Mouse (Mus musculus) brain, embryonic 14.5 days (tissue): ENCODE results near the gene Hoxc8. TPM values are rescaled to one million over a fixed set of nuclear protein-coding genes. Genes with fewer than 3 reads are reported as not detected.
A peak's percentile ranks its signal among the peaks of the same experiment; 100 is the strongest.

ENCODE experiments used
- DNase-seq: peaks from one replicate; pipeline ENCODE4 v3.0.0-alpha.2; 2011; ENCODE audit warnings: low read depth
- CTCF ChIP-seq: fragments of 200-500 bp; IDR thresholded peaks from 2 replicates; pipeline ENCODE4 v1.5.1; 2012; ENCODE audit warnings: inconsistent platforms, mild to moderate bottlenecking, moderate library complexity, borderline replicate concordance; ENCODE audit not compliant: insufficient read depth, insufficient read length; ENCODE audit errors: extremely low read depth
- POLR2A ChIP-seq: fragments of 200-500 bp; IDR thresholded peaks from 2 replicates; pipeline ENCODE4 v1.6.1; 2012; ENCODE audit warnings: mild to moderate bottlenecking, inconsistent platforms, borderline replicate concordance; ENCODE audit not compliant: poor library complexity, insufficient read depth, insufficient read length, severe bottlenecking; ENCODE audit errors: extremely low read depth
- polyA plus RNA-seq: library from polyadenylated mRNA; depleted of rRNA; stranded (reverse); fragments of >200 nt; gene quantifications from 2 replicates; pipeline ENCODE4 v1.2.3, GENCODE M21; 2012

Hoxc8 gene
- polyA plus RNA-seq, 1 experiment: not detected

GRCm38 (mm10) chr15:102955833-102956640 lies 34.4 kb upstream of the Hoxc8 start:
- no peak for DNase-seq
- TF ChIP-seq CTCF: no peak
- TF ChIP-seq POLR2A: no peak

GRCm38 (mm10) chr15:102956906-102957305 lies 33.5 kb upstream of the Hoxc8 start:
- TF ChIP-seq CTCF: no peak
- TF ChIP-seq POLR2A: no peak
- DNase-seq: no peak

GRCm38 (mm10) chr15:102959663-102960191 lies 30.7 kb upstream of the Hoxc8 start:
- no peak for DNase-seq
- TF ChIP-seq POLR2A (no peak), CTCF (no peak)

DNA sequence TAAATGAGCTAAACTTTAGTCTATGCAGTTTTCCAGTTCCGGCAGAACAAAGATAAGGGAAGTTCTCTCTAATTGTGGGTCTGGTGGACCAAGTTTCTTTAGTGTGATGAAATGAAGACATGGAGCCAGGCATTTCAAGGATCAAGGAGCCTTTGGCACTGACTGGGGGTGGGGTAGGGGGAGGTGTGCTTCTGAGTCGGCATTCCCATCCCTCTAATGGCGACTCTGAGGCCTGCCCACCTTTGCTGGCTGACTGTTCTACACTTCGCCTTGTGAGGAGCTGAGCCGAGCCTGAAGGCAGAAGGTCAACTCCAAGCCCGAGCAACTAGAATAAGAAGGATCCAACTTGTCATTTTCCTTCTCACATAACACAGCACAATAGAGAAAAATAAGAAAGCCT lies 28.7 kb upstream of the Hoxc8 start:
- DNase-seq: no peak
- TF ChIP-seq CTCF (no peak), POLR2A (no peak)

DNA sequence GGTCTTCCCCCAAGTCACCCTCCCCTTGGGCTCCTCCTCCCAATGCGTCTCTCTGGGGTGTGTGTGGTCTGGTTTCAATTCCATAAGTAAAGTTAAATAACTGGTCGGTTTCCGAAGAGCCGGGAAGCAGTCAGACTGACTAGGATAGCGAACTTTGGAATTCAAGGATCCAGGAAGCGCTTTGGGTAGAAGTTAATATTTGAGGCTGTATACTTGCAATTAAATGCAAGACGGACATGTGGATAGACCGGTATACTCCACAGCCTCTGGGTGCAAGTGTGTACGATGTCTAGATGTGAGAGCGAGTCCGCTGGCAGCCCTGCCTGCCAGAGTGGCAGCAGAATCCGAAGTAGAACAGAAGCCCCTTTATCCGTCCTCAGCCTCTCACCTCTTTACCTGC lies 27.9 kb upstream of the Hoxc8 start:
- TF ChIP-seq CTCF (no peak), POLR2A (no peak)
- no peak for DNase-seq

- TF ChIP-seq CTCF (no peak), POLR2A (no peak)
- no peak for DNase-seq
Measured at GRCm38 (mm10) chr15:102963259-102963658, 27.1 kb upstream of the Hoxc8 start.

DNA sequence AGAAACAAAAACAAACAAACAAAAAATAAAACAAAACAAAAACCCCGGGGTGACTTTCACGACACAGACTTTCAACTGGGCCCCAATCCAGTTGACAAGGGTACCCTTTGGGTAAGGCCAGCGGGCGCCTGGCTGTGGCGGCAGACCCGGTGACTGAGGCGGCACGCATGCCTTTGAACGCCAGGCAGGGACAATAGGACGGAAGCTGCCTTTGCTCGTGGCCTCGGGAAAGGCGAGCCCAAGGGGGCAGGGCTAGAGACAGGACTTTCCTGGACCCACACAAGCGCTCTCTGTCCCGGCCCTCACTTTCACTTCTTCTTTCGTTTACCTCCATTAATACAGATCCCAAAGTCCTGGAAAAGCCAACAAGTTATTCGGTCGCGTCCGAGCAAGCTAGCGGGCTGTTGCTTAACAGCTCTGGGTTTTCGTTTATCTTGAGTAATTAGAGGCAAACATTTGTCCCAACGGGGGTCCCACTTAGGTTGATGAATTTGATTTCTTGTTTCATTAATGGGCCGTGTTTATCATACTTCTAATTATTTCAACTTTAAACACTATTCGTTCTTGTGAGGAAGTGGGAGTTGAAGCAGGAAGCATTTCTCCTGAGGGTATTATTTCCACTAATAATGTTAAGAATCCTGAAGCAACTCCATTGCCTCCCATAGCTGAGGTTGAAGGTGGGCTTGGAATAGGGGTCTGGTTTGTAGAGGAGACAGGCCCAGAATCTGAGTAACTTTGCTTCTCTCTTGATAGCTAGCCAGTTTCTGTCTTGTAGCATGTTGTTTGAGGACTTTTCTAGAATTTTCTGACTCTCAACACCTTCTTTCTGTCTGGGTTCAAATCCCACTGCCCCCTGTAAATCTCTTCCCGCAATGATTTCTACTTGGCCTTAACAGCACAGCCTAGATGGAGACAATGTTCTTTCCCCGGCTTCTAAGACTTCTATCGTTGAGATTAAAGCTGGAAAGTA lies 26.5 kb upstream of the Hoxc8 start:
- peak; percentile 37 for DNase-seq
- TF ChIP-seq POLR2A: no peak
- TF ChIP-seq CTCF: no peak

- TF ChIP-seq POLR2A: no peak
- TF ChIP-seq CTCF: no peak
- DNase-seq: no peak
Measured at GRCm38 (mm10) chr15:102965003-102965891, 25.2 kb upstream of the Hoxc8 start.

- TF ChIP-seq POLR2A: no peak
- TF ChIP-seq CTCF: peak; percentile 71
- peak; percentile 75 for DNase-seq
Measured at GRCm38 (mm10) chr15:102965892-102966775, 24.3 kb upstream of the Hoxc8 start.
